Mouse (Mus musculus) left cerebral cortex, postnatal 36 days (tissue): ENCODE measurements around the gene Tm4sf20. TPM values are rescaled to one million over a fixed set of nuclear protein-coding genes. Genes with fewer than 3 reads are reported as not detected.

Source experiments
- DNase-seq, 2 experiments: peaks; one replicate each; pipeline ENCODE4 v3.0.0; 2021 to 2022; ENCODE audit warnings: low spot score in 2 of 2, mixed read lengths in 1 of 2
- intact Hi-C: fragments of 180-260 bp; cut with DNase I; formaldehyde crosslinking; loops from one replicate; pipeline ENCODE4 v1.15.1; 2025
- total RNA-seq, 2 experiments: library from RNA; stranded (reverse); gene quantifications; 2 replicates each; pipeline ENCODE4 v1.2.3; 2021

Tm4sf20 gene
- total RNA-seq, 2 experiments from 2014 or later: not detected

DNA sequence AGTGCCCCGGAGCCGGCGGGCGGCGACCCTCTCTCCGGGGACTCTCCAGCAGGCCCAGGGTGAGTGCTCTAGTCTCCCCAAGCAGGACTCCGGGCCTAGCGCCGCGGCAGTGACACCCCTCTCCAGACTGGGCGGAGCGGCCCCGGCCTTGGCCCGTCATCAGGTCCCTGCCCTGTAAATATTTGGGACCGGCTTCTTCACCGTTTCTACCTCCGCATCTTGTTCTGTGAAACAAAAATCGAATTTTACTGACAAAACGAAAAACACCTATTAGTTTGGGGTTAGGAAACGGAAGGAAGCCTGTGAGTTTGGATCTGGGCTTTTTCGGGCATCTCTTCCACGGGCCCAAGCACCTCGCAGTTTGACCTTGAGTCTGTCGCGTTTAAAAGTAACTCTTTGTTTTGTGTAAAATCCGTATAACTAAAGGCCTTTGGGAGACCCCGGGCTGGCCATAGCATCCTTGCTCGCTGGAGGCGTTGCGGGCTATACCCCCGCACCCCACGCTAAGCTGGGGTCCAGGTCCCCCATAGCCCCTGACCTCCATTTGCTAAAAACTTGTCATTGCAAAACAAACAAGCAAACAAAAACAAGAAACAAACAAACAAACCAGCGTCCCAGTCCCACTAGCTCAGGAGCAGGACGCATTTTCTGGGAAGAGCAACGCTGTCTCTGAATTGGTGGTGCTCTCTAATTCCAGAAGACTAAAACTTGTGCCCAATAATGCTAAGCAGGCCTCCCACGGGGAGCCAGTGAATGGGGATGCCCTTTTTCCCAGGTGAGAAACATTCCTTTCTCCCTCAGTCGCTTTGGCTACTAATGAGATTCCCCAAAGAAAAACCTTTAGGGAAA, 43.0 kb downstream of the Tm4sf20 start:
- DNase-seq: no peak
- intact Hi-C loops: no loop called here

GRCm38 (mm10) chr1:82724339-82725025, 43.8 kb downstream of the Tm4sf20 start, which contains the start of gene Mff:
TSS of gene Mff (plus strand) at chr1:82724890.
- DNase-seq: peak; percentile 95 to 96
- intact Hi-C loops: no loop called here

GRCm38 (mm10) chr1:82717816-82718512, 50.3 kb downstream of the Tm4sf20 start:
- DNase-seq: no peak
- intact Hi-C loops: no loop called here

Other genes starting within 250 kb of the Tm4sf20 start
- gene Col4a4, start 181.6 kb downstream of the Tm4sf20 start, total RNA-seq: 1 to 10 TPM; 1.2 to 2.4 TPM
- 1 to 10 TPM in 1 of 2 experiments, under 1 TPM in 1; 0.69 to 1.1 TPM for gene Col4a3, start 181.5 kb downstream of the Tm4sf20 start, total RNA-seq
- 100 to 1,000 TPM; 259 to 282 TPM for gene Mff, start 43.6 kb downstream of the Tm4sf20 start, total RNA-seq
- gene Gm47791, start 2.8 kb upstream of the Tm4sf20 start, total RNA-seq: not detected
- 10 to 100 TPM; 75.9 to 81.3 TPM for gene Agfg1, start 71.0 kb upstream of the Tm4sf20 start, total RNA-seq
- under 1 TPM; 0.42 to 0.52 TPM for gene A030005L19Rik, start 144.9 kb upstream of the Tm4sf20 start, total RNA-seq
- gene A030014E15Rik, start 156.5 kb upstream of the Tm4sf20 start, total RNA-seq: not detected
- gene Gm6217, start 162.9 kb upstream of the Tm4sf20 start, total RNA-seq: not detected
- gene A030003K21Rik, start 174.9 kb upstream of the Tm4sf20 start, total RNA-seq: not detected
- not detected for gene Gm7544, start 187.6 kb upstream of the Tm4sf20 start, total RNA-seq
- gene Gm47955, start 191.8 kb upstream of the Tm4sf20 start, total RNA-seq: not detected
- gene Gm47959, start 232.1 kb upstream of the Tm4sf20 start, total RNA-seq: not detected